Mouse (Mus musculus) neural tube, embryonic 13.5 days (tissue): ENCODE measurements at regions not wholly inside any gene's neighbourhood (a gene's known extent, or its start where the extent isn't known, plus 50 kb on each side); places are given as distances from the start of the nearest gene placed in this dataset.

Source experiments
- ATAC-seq: fragments of 200-750 bp; cut with Nextera tagmentation; 2 replicates; pipeline ENCODE4 v1.8.0; 2017; ENCODE audit warnings: low read depth, mild to moderate bottlenecking, moderate TSS enrichment, moderate library complexity
- H3K27ac ChIP-seq: fragments of 300-500 bp; sonication (generic); replicated peaks from 2 replicates; pipeline ENCODE4 v1.5.1; 2015; ENCODE audit warnings: moderate library complexity, mild to moderate bottlenecking, inconsistent platforms
- H3K27me3 ChIP-seq: fragments of 300-500 bp; sonication (generic); 2 replicates; pipeline ENCODE4 v1.6.1; 2015; ENCODE audit warnings: mild to moderate bottlenecking, inconsistent platforms
- H3K36me3 ChIP-seq: fragments of 300-500 bp; sonication (generic); 2 replicates; pipeline ENCODE4 v1.6.1; 2015; ENCODE audit warnings: mild to moderate bottlenecking, inconsistent platforms
- H3K4me1 ChIP-seq: fragments of 300-500 bp; sonication (generic); replicated peaks from 2 replicates; pipeline ENCODE4 v1.6.1; 2015; ENCODE audit warnings: inconsistent platforms
- H3K4me2 ChIP-seq: fragments of 300-500 bp; sonication (generic); 2 replicates; pipeline ENCODE4 v1.6.1; 2015; ENCODE audit warnings: inconsistent platforms, mild to moderate bottlenecking, moderate library complexity
- H3K4me3 ChIP-seq: fragments of 300-500 bp; sonication (generic); 2 replicates; pipeline ENCODE4 v1.5.1; 2015; ENCODE audit warnings: mild to moderate bottlenecking, inconsistent platforms
- H3K9ac ChIP-seq: fragments of 300-500 bp; sonication (generic); 2 replicates; pipeline ENCODE4 v1.6.1; 2015; ENCODE audit warnings: moderate library complexity, mild to moderate bottlenecking, inconsistent platforms
- H3K9me3 ChIP-seq: fragments of 300-500 bp; sonication (generic); 2 replicates; pipeline ENCODE4 v1.6.1; 2016; ENCODE audit warnings: inconsistent platforms
- WGBS: fragments of 180-500 bp; shearing (Covaris S2); methylation state at CpG from one replicate; pipeline ENCODE4 v1.1.7; 2015; 5-methylcytosine and 5-hydroxymethylcytosine counted together

DNA sequence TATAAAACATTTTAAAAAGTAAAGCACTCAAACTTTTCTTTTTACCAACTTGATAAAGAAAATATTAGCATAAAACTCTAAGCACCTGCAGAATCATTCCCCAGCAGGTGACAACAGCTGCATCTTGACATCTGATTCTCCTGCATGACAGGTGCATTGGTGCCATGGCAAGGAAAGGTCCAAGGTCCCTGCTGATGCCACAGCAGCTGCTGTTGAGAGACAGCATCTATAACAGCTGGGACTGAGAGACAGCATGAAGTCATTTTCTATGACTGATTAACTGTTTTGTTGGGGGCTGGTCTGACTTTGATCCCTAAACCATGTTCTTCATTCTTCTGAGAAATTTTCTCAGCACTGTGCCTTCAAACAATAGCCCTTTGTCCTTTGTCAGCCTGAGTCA is 1086.1 kb upstream of the Pcdh20 start:
- no peak overlapping the region for H3K4me3 ChIP-seq
- H3K9ac ChIP-seq: no peak overlapping the region
- H3K27ac ChIP-seq: no peak overlapping the region
- no peaks in the 10 kb centered on the region for H3K9me3 ChIP-seq
- no peak overlapping the region for H3K4me2 ChIP-seq
- no peaks in the 10 kb centered on the region for H3K36me3 ChIP-seq
- no peak for ATAC-seq
- no peaks in the 10 kb centered on the region for H3K4me1 ChIP-seq
- no peaks in the 10 kb centered on the region for H3K27me3 ChIP-seq

DNA sequence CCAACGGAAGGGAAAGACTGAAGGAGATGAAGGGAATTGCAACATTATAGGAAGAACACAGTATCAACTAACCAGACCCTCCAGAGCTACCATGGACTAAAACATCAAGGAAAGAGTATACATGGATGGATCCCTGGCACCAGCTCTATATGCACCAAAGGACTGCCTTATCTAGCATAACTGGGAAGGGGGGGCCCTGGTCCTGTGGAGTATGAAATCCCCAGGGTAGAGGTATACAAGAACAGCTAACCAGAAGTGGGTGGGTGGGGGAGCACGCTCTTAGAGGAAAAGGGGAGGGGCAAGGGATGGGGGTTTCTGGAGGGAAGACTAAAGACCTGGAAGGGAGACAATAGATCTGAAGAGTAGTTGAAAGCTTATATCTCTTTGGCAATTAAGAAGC is 1085.0 kb upstream of the Pcdh20 start:
- no peaks in the 10 kb centered on the region for H3K36me3 ChIP-seq
- no peak for ATAC-seq

DNA sequence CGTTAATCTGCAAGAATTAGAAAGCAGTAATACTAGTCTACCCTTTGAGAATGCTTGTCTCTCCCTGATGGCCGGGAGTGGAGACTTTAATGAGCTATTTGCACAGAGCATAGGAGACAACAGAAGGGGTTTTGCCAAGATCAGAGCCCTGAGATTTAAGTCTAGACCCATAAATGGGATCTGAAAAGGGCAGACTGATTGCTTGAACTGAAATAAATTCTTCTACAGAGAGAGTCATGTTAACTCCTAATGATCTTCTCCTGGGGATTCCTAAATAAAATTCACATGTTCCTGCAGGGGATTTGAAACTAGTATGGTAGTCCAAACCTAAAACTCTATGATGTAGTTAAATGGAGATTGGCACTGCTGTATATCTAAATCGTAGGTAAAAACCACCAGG is 1082.9 kb upstream of the Pcdh20 start:
- Histone ChIP-seq H3K4me1 (no peaks in the 10 kb centered on the region), H3K4me3 (no peak overlapping the region), H3K27me3 (no peaks in the 10 kb centered on the region), H3K9me3 (no peaks in the 10 kb centered on the region), H3K27ac (no peak overlapping the region), H3K36me3 (no peaks in the 10 kb centered on the region), H3K9ac (no peak overlapping the region), H3K4me2 (no peak overlapping the region)
- 67% methylated on average over 3 of the region's 3 CpGs for WGBS
- no peak for ATAC-seq

More for the DNA sequence above, 1085.0 kb upstream of the Pcdh20 start:
- H3K4me3 ChIP-seq: no peak overlapping the region
- no peaks in the 10 kb centered on the region for H3K9me3 ChIP-seq
- no peak overlapping the region for H3K4me2 ChIP-seq
- no peak overlapping the region for H3K9ac ChIP-seq
- H3K27ac ChIP-seq: no peak overlapping the region
- no peaks in the 10 kb centered on the region for H3K4me1 ChIP-seq
- H3K27me3 ChIP-seq: no peaks in the 10 kb centered on the region
- WGBS: 64% methylated on average over 2 of the region's 2 CpGs
